Mouse (Mus musculus): Measurements from ENCODE around the gene Nbdy.

DNA sequence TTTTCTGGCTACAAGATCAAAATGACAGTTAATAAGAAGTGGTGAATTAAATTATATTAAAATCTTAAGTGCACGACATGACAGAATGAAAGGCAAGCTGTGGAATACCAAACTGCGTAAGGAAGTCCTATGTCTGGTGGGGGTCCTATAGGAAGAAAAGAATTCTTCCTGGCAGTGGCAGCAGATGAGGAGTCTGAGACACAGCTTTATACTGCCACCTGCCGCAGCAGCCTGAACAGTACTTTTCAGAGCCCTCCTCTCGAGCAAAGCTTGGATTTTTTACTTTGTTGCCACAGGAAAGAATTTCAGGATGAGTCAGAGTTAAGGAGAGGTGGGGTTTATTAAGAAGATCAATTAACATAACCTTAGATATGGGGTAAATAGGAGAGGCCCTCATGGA, 15.7 kb upstream of the Nbdy start:
- no peak for TF ChIP-seq CTCF (IDR thresholded peaks at IDR 0.05; ENCODE audit: extremely low read depth, insufficient read length, insufficient replicate concordance, low read depth, low read length)
- TF ChIP-seq POLR2A (IDR thresholded peaks at IDR 0.05; ENCODE audit: low read depth, low read length): no peak

Data from small intestine, adult 2 months (tissue).